Mouse (Mus musculus) R1 (cell line): ENCODE results near the gene Dynlt1a.
"Not testable (repeated sequence)": the region's sequence is repeated elsewhere in the genome, so short reads cannot be mapped to it uniquely, and the experiment has no call there.

ENCODE experiments used
- DNase-seq: peaks from one replicate; pipeline ENCODE4 v3.0.0-alpha.2; 2018; ENCODE audit warnings: low read depth, low spot score

Dynlt1a gene

GRCm38 (mm10) chr17:6317339-6317985, at the start of gene Dynlt1a:
Gene Dynlt1a (minus strand): TSS chr17:6317500.
- DNase-seq = peak; percentile 95

- DNase-seq = not testable (repeated sequence)
Measured at GRCm38 (mm10) chr17:6355256-6355655, 38.0 kb upstream of the Dynlt1a start.

GRCm38 (mm10) chr17:6342606-6343294, 25.4 kb upstream of the Dynlt1a start:
- not testable (repeated sequence) for DNase-seq

DNA sequence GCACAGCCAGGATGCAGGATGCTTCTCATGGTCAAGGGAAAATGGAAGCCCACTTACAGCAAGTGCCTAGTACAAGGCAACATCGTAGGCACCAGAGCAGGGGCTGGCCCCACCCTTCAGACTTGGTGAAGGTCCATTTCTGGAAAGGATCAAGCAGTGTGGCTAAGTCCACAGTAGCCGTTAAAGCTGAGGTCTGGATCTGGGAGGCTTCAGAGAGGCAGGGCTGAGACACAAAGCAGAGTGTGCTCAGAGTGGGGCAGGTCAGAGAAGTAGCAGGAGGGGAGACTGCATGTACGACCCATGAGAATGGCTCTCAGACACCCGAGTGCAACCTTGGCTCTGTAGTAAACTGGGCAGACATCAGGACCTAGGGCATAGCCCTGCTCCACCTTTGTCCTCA, 11.7 kb upstream of the Dynlt1a start:
- DNase-seq = not testable (repeated sequence)

DNA sequence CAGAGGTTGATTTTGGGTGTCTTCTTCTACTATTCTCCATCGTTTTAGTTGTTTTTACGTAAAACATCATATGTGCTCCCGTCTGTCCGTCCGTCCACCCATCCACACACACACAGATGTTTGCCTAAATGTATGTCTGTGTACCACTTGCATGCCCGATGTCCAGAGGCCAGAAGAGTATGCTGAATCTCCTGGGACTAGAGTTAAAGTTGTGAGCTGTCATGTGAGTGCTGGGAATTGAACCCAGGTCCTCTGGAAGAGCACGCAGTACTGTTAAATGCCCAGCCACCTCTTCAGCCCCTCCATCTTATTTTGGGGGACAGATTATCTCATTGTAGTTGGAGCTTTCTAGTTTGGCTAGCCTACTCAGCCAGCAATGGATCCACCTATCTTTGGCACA, 10.3 kb upstream of the Dynlt1a start:
- DNase-seq = not testable (repeated sequence)

DNA sequence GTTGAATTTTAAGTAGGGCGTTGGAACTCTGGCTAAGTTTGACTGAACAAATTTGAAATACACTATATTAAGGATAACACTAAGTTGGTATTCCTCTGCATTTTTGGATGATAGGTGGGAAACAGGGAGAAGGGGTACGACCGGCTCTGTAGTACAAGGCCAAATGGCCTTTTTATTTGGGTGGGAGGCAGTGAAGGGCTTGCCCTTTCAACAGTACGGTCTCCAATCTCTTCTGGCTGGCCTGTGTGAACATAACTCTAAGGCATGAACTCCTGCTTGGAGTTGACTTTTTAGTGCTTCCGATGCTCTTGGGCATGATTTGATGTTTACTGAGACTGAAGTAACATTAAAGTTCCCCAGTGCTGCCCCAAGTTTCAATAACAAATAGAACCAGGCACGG, 8.2 kb upstream of the Dynlt1a start:
- peak; percentile 8 for DNase-seq

DNA sequence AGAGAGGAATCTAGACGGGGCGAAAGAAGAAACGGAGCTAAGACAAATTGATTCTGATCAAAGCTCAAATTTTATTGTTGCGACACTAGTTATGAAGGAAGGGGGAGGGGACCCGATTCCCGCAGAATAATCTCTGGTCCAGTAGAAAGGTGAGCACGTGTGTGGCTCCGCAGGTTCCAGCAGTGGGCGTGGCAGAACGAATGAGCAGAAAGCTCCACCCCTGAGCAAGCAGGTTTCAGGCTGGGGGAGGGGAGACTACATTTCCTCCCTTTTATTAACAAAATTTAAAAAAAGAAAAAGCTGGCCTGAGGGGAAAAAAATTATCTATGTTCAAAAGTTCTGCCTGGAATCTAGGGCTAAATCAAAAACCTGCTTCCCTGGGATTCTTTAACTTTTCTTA, 7.7 kb upstream of the Dynlt1a start:
- not testable (repeated sequence) for DNase-seq

GRCm38 (mm10) chr17:6321778-6322101, 4.4 kb upstream of the Dynlt1a start:
- DNase-seq = not testable (repeated sequence)

DNA sequence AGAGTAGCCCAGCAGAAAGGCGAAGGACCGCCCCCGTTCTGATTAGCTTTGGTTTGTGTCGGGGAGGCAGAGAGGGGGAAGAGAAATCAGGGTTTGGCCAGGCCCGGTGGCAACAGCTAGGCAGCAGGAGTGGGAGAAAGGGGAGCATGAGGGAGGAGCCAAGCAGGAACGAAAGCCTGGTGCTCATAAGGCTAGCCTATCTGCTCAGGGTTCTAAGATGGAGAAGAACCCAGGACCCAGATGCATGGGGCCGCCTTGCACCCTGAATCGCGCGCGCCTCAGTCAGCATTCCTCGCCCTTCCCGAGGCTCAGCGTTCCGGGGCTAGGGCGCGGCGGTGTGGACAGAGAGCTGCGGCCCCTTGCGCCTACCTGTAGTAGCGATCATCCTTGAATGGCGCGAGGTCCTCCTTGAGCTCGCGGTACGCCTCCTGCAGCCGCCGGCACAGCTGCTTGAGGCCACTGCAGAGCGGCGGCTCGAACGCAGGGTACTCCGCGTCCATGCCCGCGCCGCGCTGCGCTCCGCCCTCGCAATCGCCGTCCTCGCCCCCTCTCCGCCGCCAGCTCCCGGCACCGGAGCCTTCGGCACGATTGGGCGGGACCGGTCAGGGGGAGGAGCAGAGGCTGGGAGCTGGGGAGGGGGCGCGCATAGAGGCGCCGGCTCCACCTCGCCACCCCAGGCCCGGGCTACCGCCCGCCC, 3.9 kb upstream of the Dynlt1a start:
- DNase-seq = not testable (repeated sequence)

DNA sequence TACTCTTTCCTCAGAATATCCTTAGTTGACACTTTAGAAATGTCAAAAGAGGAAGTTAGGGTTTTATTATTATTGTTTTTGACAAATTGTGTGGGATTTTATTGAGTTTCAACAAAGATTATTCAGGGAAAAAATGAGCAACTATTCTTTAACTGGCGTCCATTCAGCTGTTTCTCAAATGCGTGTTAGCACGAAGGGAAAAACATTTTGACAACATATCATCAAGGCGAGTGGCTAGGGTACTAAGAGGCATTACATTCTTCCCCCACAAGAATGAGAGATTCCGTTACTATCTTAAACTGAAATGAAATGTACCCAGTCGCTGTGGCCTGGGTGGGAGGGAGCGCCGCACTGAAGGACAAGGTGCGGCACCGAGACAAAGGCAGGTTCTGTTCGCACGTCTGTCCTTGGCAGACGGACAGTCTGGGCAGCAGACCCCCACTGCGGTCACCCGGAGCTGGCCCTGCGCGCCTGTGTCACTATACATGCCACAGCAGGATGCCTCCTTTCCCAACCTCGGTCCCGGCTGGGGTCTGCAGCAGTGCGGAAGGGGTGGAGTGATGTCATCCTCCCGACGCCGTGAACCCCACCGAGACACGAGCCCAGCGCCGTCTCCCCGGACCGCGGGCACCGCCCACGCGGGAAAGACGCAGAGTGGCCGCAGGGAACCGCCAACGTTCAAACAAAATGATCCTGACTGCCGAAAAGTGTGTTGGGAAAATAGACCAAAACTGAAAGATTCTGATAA, 747 bp downstream of the Dynlt1a start:
- DNase-seq = not testable (repeated sequence)

DNA sequence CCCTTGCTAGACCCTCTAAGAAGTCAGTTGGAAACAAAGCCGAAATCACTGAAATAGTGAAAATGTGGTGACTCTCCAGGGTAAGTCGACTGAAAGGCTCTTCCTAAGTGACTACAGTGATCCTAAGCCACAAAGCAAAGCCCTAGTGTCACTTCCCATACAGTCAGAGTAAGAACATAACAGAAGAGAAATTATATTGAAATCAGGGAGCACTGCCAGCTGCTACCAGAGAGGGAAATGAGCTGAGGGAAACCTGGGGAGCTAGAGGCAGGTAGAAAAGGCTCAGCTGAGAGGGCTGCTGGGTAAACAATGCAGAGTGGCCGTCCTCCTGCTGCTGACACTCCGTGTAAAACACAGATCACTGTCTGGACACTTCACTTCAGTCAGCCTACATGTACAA, 1.6 kb downstream of the Dynlt1a start:
- not testable (repeated sequence) for DNase-seq

- not testable (repeated sequence) for DNase-seq
Measured at GRCm38 (mm10) chr17:6314493-6314892, 2.8 kb downstream of the Dynlt1a start.

GRCm38 (mm10) chr17:6312755-6313154, 4.5 kb downstream of the Dynlt1a start:
- peak; percentile 76 for DNase-seq

DNA sequence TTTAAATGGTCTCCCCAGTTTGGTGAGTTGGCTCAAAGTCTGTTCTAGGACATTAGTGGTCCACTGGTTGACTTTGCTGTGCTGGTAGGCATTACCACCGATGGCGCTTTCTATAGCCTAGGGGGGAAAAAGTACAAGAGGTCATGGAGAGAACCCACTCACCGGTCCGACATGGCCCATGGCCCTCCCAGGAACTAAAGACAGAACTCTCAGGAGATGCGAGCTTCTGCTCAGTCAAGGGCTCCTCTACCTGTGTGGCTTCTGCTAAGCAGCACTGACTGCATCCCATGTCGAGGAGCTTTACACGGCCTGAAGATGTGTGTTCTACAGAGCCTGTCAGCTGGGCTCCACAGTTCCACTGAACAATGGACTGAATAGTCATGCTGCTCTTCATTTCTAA, 5.6 kb downstream of the Dynlt1a start:
- not testable (repeated sequence) for DNase-seq

DNA sequence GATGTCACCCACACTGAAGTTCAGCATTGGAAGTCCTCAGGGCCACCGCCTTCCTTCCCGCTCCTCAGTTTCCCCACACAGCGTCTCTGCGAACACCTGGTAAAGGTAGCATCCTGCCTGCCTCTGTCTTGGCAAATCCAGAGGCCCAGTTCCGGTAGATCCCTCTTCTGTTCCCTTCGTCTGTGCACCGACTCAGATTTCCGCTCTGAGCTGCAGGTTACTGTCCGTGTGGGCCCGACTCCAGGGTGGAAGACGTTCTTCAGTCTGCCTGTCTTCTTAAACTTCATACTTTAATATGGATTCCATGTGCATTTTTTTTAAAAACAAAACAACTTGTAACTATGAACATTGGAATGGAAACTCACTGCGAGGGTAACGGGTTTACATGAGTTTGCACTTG, 10.8 kb downstream of the Dynlt1a start:
- not testable (repeated sequence) for DNase-seq

DNA sequence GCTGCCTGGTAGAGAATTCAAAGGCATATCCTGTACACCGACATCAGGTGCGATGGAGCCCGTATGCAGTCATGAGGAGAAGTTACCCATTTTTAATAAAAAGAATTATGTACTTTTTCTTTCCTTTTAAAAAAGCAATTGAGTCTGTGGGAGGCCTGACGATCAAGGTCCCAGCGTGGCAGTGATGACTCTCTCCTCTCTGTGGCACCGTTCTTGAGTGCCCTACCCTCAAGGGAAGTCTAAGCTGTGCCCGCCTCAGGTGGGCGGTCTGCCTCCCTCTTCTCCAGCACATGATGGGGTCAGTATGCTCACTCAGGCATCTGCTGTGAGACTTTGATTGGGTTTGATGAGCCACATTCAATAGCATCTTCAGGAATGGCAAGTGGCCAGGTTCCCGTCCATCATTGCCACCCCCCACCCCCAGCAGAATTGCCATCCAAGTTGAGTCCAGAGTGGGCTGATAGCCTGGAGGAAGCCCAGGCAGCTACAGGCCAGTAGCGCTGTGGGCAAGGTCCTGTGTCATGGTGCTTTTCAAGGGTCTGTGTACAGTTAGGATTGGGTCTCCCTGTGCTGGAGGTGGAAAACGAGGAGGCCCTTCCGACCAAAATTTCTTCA, 11.5 kb downstream of the Dynlt1a start:
- not testable (repeated sequence) for DNase-seq

DNA sequence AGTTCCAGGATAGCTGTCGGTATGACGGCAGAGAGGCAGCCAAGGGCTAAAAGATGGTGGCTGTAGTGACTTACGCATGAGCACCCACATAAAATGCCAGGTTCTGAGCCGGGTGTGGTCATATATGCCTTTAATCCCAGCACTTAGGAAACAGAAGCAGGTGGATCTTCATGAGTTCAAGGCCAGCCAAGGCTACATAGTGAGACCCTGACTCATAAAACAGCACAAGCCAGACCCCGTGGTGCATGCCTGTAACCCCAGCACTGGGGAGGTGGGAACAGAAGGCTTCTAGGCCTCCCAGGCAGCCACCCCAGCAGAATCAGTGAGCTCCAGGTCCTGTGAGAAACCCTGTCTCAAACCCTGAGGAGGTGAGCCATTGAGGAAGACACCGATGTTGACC, 12.4 kb downstream of the Dynlt1a start:
- DNase-seq = not testable (repeated sequence)

DNA sequence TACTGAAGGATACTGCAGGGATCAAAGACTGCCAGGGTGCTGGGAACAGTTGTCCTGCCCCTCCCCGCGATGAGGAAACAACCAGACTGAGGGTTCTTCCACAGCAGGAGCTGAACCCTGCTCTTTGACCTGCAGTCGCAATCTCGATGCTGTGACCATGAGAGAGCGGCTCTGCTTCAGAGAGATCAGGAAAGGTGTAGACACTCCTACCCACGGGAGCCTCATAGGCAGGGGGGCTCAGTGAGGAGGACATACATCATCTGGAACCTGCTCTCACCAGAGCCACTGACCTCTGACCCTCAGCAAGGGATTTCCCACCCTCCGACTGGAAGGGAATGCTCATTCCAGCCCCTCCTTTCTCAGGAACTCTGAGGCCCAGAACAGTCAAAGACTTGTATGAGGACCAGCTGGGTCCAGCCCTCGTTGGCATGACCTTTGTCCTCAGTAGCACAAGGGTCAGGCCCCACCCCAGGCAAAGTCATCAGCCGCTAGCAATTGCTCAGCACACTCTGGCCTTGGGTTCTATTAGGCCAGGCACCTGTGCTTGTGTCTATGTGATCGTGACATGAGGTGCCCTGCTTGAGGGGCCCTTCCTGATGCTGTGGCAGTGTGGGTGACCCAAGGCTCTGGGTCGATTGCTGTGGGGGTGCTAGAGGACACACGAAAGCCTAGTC, 17.0 kb downstream of the Dynlt1a start:
- DNase-seq = not testable (repeated sequence)

- DNase-seq = not testable (repeated sequence)
Measured at GRCm38 (mm10) chr17:6297060-6297795, 20.1 kb downstream of the Dynlt1a start.

- DNase-seq = not testable (repeated sequence)
Measured at GRCm38 (mm10) chr17:6293882-6294281, 23.4 kb downstream of the Dynlt1a start.
